Mouse (Mus musculus): ENCODE measurements around the gene Syndig1.

- no peak for TF ChIP-seq POLR2A (IDR thresholded peaks at IDR 0.05; ENCODE audit: insufficient read depth, low read depth, low read length)
- TF ChIP-seq CTCF (IDR thresholded peaks at IDR 0.05; ENCODE audit: insufficient read depth, low read depth, low read length), result no peak
These were observed 62.6 kb downstream of the Syndig1 start for GRCm38 (mm10) chr2:149891647-149892046.
